12 mouse cellular contexts compared by ENCODE assay signal in genomic region chr1:182255031-182255430, GRCm38 (mm10). TPM values are rescaled to one million over a fixed set of nuclear protein-coding genes. Genes with fewer than 3 reads are reported as not detected.
A peak's percentile ranks its signal among the peaks of the same experiment; 100 is the strongest.
DNase-seq lines count a peak whose midpoint lies in the region; ATAC-seq lines count a peak whose summit lies in the region.
"Had no signal": no experiment of that assay in that cellular context is flagged by ENCODE, and none has a peak within 500 bp of the region (broad histone marks: within the 10 kb centered on the region; RNA-seq: fewer than 3 reads in every experiment).

No protein-coding gene starts in this region.

- DNase-seq in CD4-positive helper T cell, adult 2 months (ENCODE audit: low read depth, low spot score), result peak; percentile 73
- peak; percentile 26 to 32 for DNase-seq in lung, postnatal 4 days
- DNase-seq in splenic B cell, adult 2 months (ENCODE audit: low read depth, low spot score), result peak; percentile 75
- no peak for DNase-seq in urinary bladder, postnatal 14 days (ENCODE audit: low spot score)
- no peak for DNase-seq in right cerebral cortex, postnatal 10 days (ENCODE audit: low spot score in 2 of 2)
- no peak for DNase-seq in urinary bladder, postnatal 4 days (ENCODE audit: low spot score in 2 of 2)
- no peak for DNase-seq in testis, postnatal 14 days (ENCODE audit: low spot score)
- DNase-seq: embryo, embryonic 11 days had no signal

- H3K27me3 ChIP-seq in splenic B cell, adult 2 months (ENCODE audit: control insufficient read depth, insufficient read depth, low read length, poor library complexity, severe bottlenecking), result no peaks in the 10 kb centered on the region
- H3K27me3 ChIP-seq: forebrain, embryonic 13.5 days had no signal

- ATAC-seq in activated CD4-positive, CD25-positive, alpha-beta regulatory T cell, adult 4 months, result peak; percentile 67
- ATAC-seq: forebrain, embryonic 13.5 days; hindbrain, postnatal 0 days had no signal

- H3K36me3 ChIP-seq in splenic B cell, adult 2 months (ENCODE audit: control insufficient read depth, insufficient read depth, low read length, poor library complexity, severe bottlenecking), result no peaks in the 10 kb centered on the region
- H3K36me3 ChIP-seq: midbrain, embryonic 10.5 days had no signal

RNA-seq across cellular contexts. Expression of gene Degs1, which starts 27.6 kb away (rescaled TPM):
- 100 to 1,000 TPM; 109 to 114 TPM for polyA plus RNA-seq in activated CD4-positive, CD25-positive, alpha-beta regulatory T cell, adult 4 months (2017; shearing (Covaris generic))

Comparison
In these comparisons a context has a peak if more than half of its experiments do, and no peak if none do; other contexts are left out.
1. DNase-seq: peak in CD4-positive helper T cell, adult 2 months (single experiment), lung, postnatal 4 days (2 of 2) and splenic B cell, adult 2 months (single experiment); none in urinary bladder, postnatal 14 days (single experiment), right cerebral cortex, postnatal 10 days (0 of 2), urinary bladder, postnatal 4 days (0 of 2) and testis, postnatal 14 days (single experiment).